Mouse (Mus musculus) left cerebral cortex, postnatal 25 days (tissue): Measurements from ENCODE around the gene Hist1h2bj. TPM values are rescaled to one million over a fixed set of nuclear protein-coding genes. Genes with fewer than 3 reads are reported as not detected.
"Not testable (repeated sequence)": the region's sequence is repeated elsewhere in the genome, so short reads cannot be mapped to it uniquely, and the experiment has no call there.

Source experiments
- DNase-seq, 2 experiments: peaks; one replicate each; pipeline ENCODE4 v3.0.0; 2022; ENCODE audit warnings: low spot score in 2 of 2, mixed read lengths in 1 of 2
- intact Hi-C: fragments of 180-260 bp; cut with DNase I; formaldehyde crosslinking; loops from one replicate; pipeline ENCODE4 v1.15.1; 2025
- microRNA-seq, 2 experiments: library from miRNA; unstranded; fragments of <30 nt; microRNA quantifications; one replicate each; pipeline ENCODE4 v1.2.0; 2022
- total RNA-seq, 2 experiments: library from RNA; stranded (reverse); gene quantifications; 2 replicates each; pipeline ENCODE4 v1.2.3; 2021

The Hist1h2bj gene
- total RNA-seq, 2 experiments from 2014 or later, result 14.0 to 18.1 TPM

GRCm38 (mm10) chr13:22050591-22051522 is 7.8 kb downstream of the Hist1h2bj start:
- peak; percentile 89 to 94 for DNase-seq
- intact Hi-C loops, result loop anchor here (2.0 to 5.0 kb wide), 3 partner anchors 340 to 1361 kb away; no protein-coding TSS in a partner anchor

- DNase-seq, result no peak
- intact Hi-C loops, result loop anchor here (2.0 to 5.0 kb wide), 3 partner anchors 341 to 1361 kb away; no protein-coding TSS in a partner anchor
Observed at GRCm38 (mm10) chr13:22051523-22051859, 8.5 kb downstream of the Hist1h2bj start.

GRCm38 (mm10) chr13:22053754-22054153 is 10.7 kb downstream of the Hist1h2bj start:
- intact Hi-C loops, result loop anchor here (5.0 kb wide), 2 partner anchors 1219 to 1359 kb away; no protein-coding TSS in a partner anchor
- no peak for DNase-seq

- intact Hi-C loops, result no loop called here
- no peak for DNase-seq
Observed at GRCm38 (mm10) chr13:22061422-22061821, 18.4 kb downstream of the Hist1h2bj start.

GRCm38 (mm10) chr13:22063468-22063867 is 20.5 kb downstream of the Hist1h2bj start:
- intact Hi-C loops, result no loop called here

GRCm38 (mm10) chr13:22084140-22084539 is 41.1 kb downstream of the Hist1h2bj start, which contains the start of gene Vmn1r188:
Vmn1r188 (plus strand) TSS chr13:22084440.
- intact Hi-C loops, DNase-seq: not testable (repeated sequence)

More at GRCm38 (mm10) chr13:22063468-22063867, 20.5 kb downstream of the Hist1h2bj start:
- DNase-seq, result no peak

Small RNA genes lying within 50 kb of the gene (microRNA-seq; reads per million reads assigned to microRNA genes)
- gene Gm26300, result 0 reads per million in 2 experiments
- 0 reads per million in 2 experiments for gene Gm44390
- gene Gm44486, result 0 reads per million in 2 experiments

Other genes with a start within 250 kb of the Hist1h2bj start
- gene Hist1h2bq, start 233.0 kb upstream of the Hist1h2bj start, total RNA-seq, result 10 to 100 TPM; 44.4 to 48.2 TPM
- gene Hist1h2ao, start 232.7 kb upstream of the Hist1h2bj start, total RNA-seq, result 10 to 100 TPM in 1 of 2 experiments, 1 to 10 TPM in 1; 5.4 to 34.0 TPM
- gene Hist1h4m, start 231.5 kb upstream of the Hist1h2bj start, total RNA-seq, result 100 to 1,000 TPM; 222 to 263 TPM
- gene Hist1h4n, start 211.0 kb upstream of the Hist1h2bj start, total RNA-seq, result 10 to 100 TPM; 23.9 to 43.9 TPM
- 10 to 100 TPM in 1 of 2 experiments, not detected in 1; 23.4 TPM for gene Hist1h2ap, start 209.7 kb upstream of the Hist1h2bj start, total RNA-seq
- 10 to 100 TPM; 44.1 to 47.5 TPM for gene Hist1h2br, start 209.5 kb upstream of the Hist1h2bj start, total RNA-seq
- gene Zfp184, start 98.1 kb upstream of the Hist1h2bj start, total RNA-seq, result 1 to 10 TPM; 2.6 to 3.3 TPM
- gene Pom121l2, start 62.0 kb upstream of the Hist1h2bj start, total RNA-seq, result not detected
- under 1 TPM; 0.25 to 0.39 TPM for gene Prss16, start 33.5 kb upstream of the Hist1h2bj start, total RNA-seq
- gene Hist1h2ah, start 7.6 kb upstream of the Hist1h2bj start, total RNA-seq, result 10 to 100 TPM; 28.7 to 29.1 TPM
- 10 to 100 TPM; 10.0 to 11.6 TPM for gene Hist1h2bk, start 7.3 kb upstream of the Hist1h2bj start, total RNA-seq
- 10 to 100 TPM; 60.2 to 73.2 TPM for gene Hist1h4i, start 1.9 kb upstream of the Hist1h2bj start, total RNA-seq
- gene Hist1h2ag, start 270 bp upstream of the Hist1h2bj start, total RNA-seq, result 10 to 100 TPM in 1 of 2 experiments, 1 to 10 TPM in 1; 8.5 to 19.5 TPM
- gene Vmn1r188, start 41.2 kb downstream of the Hist1h2bj start, total RNA-seq, result not detected
- not detected for gene Vmn1r189, start 62.6 kb downstream of the Hist1h2bj start, total RNA-seq
- not detected for gene Vmn1r191, start 140.8 kb downstream of the Hist1h2bj start, total RNA-seq
- gene Vmn1r192, start 147.9 kb downstream of the Hist1h2bj start, total RNA-seq, result not detected
- not detected for gene Vmn1r193, start 179.9 kb downstream of the Hist1h2bj start, total RNA-seq
- not detected for gene Vmn1r194, start 201.0 kb downstream of the Hist1h2bj start, total RNA-seq
- not detected for gene Vmn1r195, start 227.3 kb downstream of the Hist1h2bj start, total RNA-seq
- gene Vmn1r196, start 246.7 kb downstream of the Hist1h2bj start, total RNA-seq, result not detected